Comparison of ENCODE assay signal across 19 mouse cellular contexts in the genomic region with DNA sequence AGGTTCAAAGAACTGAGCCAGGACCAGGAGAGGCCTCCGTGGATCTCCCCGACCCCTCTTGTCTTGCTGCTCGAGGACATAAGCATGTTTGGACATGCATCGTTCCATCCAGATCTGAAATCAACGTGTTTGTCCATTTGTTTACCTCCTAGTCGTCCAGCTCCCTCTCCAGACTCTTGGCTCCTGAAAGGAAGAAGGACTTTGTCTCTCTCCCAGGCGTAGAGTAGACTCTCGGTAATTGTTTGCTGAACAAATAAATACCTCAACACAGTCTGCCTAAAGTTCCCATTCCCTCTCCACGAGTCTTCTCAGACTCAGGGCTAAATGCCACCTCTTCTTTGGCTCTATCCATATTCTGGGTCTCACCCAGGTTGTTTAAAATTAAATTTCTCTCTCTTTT.
"Had no signal": no experiment of that assay in that cellular context is flagged by ENCODE, and none has a peak within 500 bp of the region (broad histone marks: within the 10 kb centered on the region; RNA-seq: fewer than 3 reads in every experiment).

No protein-coding gene starts in this region.

- H3K27me3 ChIP-seq: neural tube, embryonic 13.5 days; neural tube, embryonic 15.5 days had no signal

- DNase-seq: lung, adult 18-20 months; lung, embryonic 14.5 days; lung, postnatal 10 days; lung, postnatal 4 days; midbrain, embryonic 14.5 days; retina, postnatal 1 day; right cerebral cortex, adult 18-20 months; right cerebral cortex, postnatal 25 days; right cerebral cortex, postnatal 4 days; spleen, adult 18-20 months; thymus, adult 18-20 months; thymus, postnatal 14 days; thymus, postnatal 36 days had no signal

- ATAC-seq: midbrain, embryonic 16.5 days had no signal

- H3K4me2 ChIP-seq: lung, embryonic 14.5 days; midbrain, embryonic 12.5 days; neural tube, embryonic 13.5 days; neural tube, embryonic 15.5 days had no signal

- H3K36me3 ChIP-seq: midbrain, embryonic 10.5 days; midbrain, embryonic 12.5 days; neural tube, embryonic 13.5 days; neural tube, embryonic 15.5 days had no signal

- H3K4me3 ChIP-seq: midbrain, embryonic 10.5 days; midbrain, embryonic 12.5 days; myocyte; neural tube, embryonic 13.5 days; neural tube, embryonic 15.5 days had no signal

- H3K27ac ChIP-seq: midbrain, embryonic 10.5 days; midbrain, embryonic 12.5 days; neural tube, embryonic 13.5 days; neural tube, embryonic 15.5 days had no signal

- H3K9ac ChIP-seq: lung, embryonic 14.5 days; midbrain, embryonic 12.5 days; neural tube, embryonic 13.5 days; neural tube, embryonic 15.5 days had no signal

- H3K9me3 ChIP-seq: midbrain, embryonic 12.5 days; neural tube, embryonic 13.5 days; neural tube, embryonic 15.5 days had no signal
